ENCODE assay signal across 8 mouse cellular contexts in the genomic region with DNA sequence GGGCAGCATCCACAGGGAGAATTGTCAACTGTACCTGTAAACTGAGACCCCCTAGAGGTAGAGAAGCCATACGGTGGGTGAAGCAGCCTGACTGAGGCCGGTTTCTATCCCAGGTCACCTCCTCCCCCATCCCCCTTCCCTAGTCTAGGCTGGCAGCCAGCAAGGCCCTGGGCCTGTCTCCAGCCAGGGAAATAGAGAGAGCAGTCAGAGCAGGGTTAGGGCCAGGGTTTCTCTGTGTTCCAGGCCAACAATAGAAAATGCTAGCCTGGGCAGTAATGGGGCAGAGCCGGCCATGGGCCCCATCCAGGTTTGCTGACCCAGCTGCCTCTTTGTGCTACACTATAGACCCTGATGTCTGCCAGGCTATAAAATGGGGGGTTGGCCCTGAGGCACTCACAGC. TPM values are rescaled to one million over a fixed set of nuclear protein-coding genes. Genes with fewer than 3 reads are reported as not detected.
DNase-seq lines count a peak whose midpoint lies in the region; ATAC-seq lines count a peak whose summit lies in the region.

A gene (plus strand): TSS at position 390 of the 400 bp plus-strand sequence.

- H3K9ac ChIP-seq in forebrain, embryonic 13.5 days: 0 out of 2 replicates have a peak within 1 kb of the TSS, but pooled peaks have one; percentile 2
- no peak within 1 kb of the TSS for H3K9ac ChIP-seq in forebrain, embryonic 12.5 days
- 0 out of 2 replicates have a peak within 1 kb of the TSS, but pooled peaks have one; percentile 16 for H3K9ac ChIP-seq in heart, embryonic 14.5 days (ENCODE audit: low read length)

- H3K27me3 ChIP-seq in forebrain, embryonic 13.5 days: no peaks in the 10 kb centered on the region; the same call in 1 of the 2 replicates
- 0 out of 2 replicates have a peak, but pooled peaks cover under 1% of the 10 kb centered on the region for H3K27me3 ChIP-seq in forebrain, embryonic 12.5 days
- H3K27me3 ChIP-seq in heart, embryonic 14.5 days (ENCODE audit: control insufficient read depth, insufficient read depth, low read length): peaks cover 4% of the 10 kb centered on the region; the same call in 1 of the 2 replicates

- H3K36me3 ChIP-seq in forebrain, embryonic 13.5 days (ENCODE audit: poor library complexity, severe bottlenecking): no peaks in the 10 kb centered on the region
- H3K36me3 ChIP-seq in forebrain, embryonic 12.5 days (replicated peaks): no peaks in the 10 kb centered on the region
- no peaks in the 10 kb centered on the region for H3K36me3 ChIP-seq in heart, embryonic 14.5 days (ENCODE audit: control insufficient read depth, insufficient read depth, low read length)

- H3K4me3 ChIP-seq in forebrain, embryonic 13.5 days: no peak within 1 kb of the TSS
- H3K4me3 ChIP-seq in forebrain, embryonic 12.5 days (replicated peaks): no peak within 1 kb of the TSS
- H3K4me3 ChIP-seq in heart, embryonic 14.5 days (ENCODE audit: control insufficient read depth in 1 of 2, insufficient read depth in 1 of 2, low read depth in 1 of 2, low read length in 2 of 2): no peak within 1 kb of the TSS

- peak; percentile 29 for DNase-seq in 3134 (ENCODE audit: extremely low read depth, insufficient read length, low spot score)
- DNase-seq in cerebellum, postnatal 14 days: peak; percentile 87 to 93
- DNase-seq in left cerebral cortex, adult 11 months (ENCODE audit: low spot score): peak; percentile 57
- no peak for DNase-seq in yolk sac, embryonic 10.5 days (ENCODE audit: low spot score)
- DNase-seq in embryo, embryonic 9.5 days (ENCODE audit: extremely low spot score): no peak

- H3K9me3 ChIP-seq in forebrain, embryonic 13.5 days (replicated peaks): no peaks in the 10 kb centered on the region
- H3K9me3 ChIP-seq in forebrain, embryonic 12.5 days: no peaks in the 10 kb centered on the region
- H3K9me3 ChIP-seq in heart, embryonic 14.5 days (ENCODE audit: control insufficient read depth, low read length): no peaks in the 10 kb centered on the region

- H3K4me2 ChIP-seq in forebrain, embryonic 13.5 days: no peak within 1 kb of the TSS
- H3K4me2 ChIP-seq in forebrain, embryonic 12.5 days: no peak within 1 kb of the TSS
- no peak within 1 kb of the TSS for H3K4me2 ChIP-seq in heart, embryonic 14.5 days (ENCODE audit: low read length)

- ATAC-seq in forebrain, embryonic 13.5 days: no peak
- ATAC-seq in forebrain, embryonic 12.5 days (ENCODE audit: low FRiP score): no peak
- no peak for ATAC-seq in heart, embryonic 14.5 days (ENCODE audit: insufficient number of reproducible peaks, insufficient read depth, low FRiP score, low read depth)

- peak within 1 kb of the TSS; percentile 10 for H3K27ac ChIP-seq in forebrain, embryonic 13.5 days
- no peak within 1 kb of the TSS for H3K27ac ChIP-seq in forebrain, embryonic 12.5 days
- H3K27ac ChIP-seq in heart, embryonic 14.5 days (replicated peaks in 1 of 2; ENCODE audit: control insufficient read depth in 1 of 2, insufficient read depth in 1 of 2, low read depth in 2 of 2, low read length in 2 of 2): peak within 1 kb of the TSS; percentile 5 to 34; a peak in 1 of 4 replicates

- WGBS in forebrain, embryonic 13.5 days: 43% methylated on average over 3 of the region's 3 CpGs
- WGBS in forebrain, embryonic 12.5 days: 45% methylated on average over 3 of the region's 3 CpGs
- 52% methylated on average over 3 of the region's 3 CpGs for WGBS in heart, embryonic 14.5 days

- peaks cover 36% of the 10 kb centered on the region for H3K4me1 ChIP-seq in forebrain, embryonic 13.5 days
- H3K4me1 ChIP-seq in forebrain, embryonic 12.5 days: peaks cover 10% of the 10 kb centered on the region
- peaks cover 14 to 26% of the 10 kb centered on the region in 2 experiments for H3K4me1 ChIP-seq in heart, embryonic 14.5 days (ENCODE audit: control insufficient read depth in 2 of 2, insufficient read depth in 2 of 2, low read length in 2 of 2)

RNA-seq across cellular contexts. Expression of the gene that starts here (rescaled TPM):
- polyA plus RNA-seq in forebrain, embryonic 13.5 days (2015; fragmentation: Nextera tagmentation; extraction: Ambion mirVana): 2.1 TPM in 2 replicates
- 1.2 and 1.3 TPM in 2 replicates for polyA plus RNA-seq in forebrain, embryonic 12.5 days (2016; fragmentation: Nextera tagmentation; extraction: Ambion mirVana)
- polyA plus RNA-seq in heart, embryonic 14.5 days (2014; fragmentation: Nextera tagmentation; extraction: Ambion mirVana): 0.86 and 1.0 TPM in 2 replicates

Comparison
In these comparisons a context has a peak if more than half of its experiments do, and no peak if none do; other contexts are left out.
1. DNase-seq: peak in 3134 (single experiment), cerebellum, postnatal 14 days (2 of 2) and left cerebral cortex, adult 11 months (single experiment); none in yolk sac, embryonic 10.5 days (single experiment) and embryo, embryonic 9.5 days (single experiment).